Mouse (Mus musculus) urinary bladder, postnatal 14 days (tissue): Measurements from ENCODE around the gene Tlx2.

Source experiments
- DNase-seq: peaks from one replicate; pipeline ENCODE4 v3.0.0; 2021; ENCODE audit warnings: low spot score

The Tlx2 gene

DNA sequence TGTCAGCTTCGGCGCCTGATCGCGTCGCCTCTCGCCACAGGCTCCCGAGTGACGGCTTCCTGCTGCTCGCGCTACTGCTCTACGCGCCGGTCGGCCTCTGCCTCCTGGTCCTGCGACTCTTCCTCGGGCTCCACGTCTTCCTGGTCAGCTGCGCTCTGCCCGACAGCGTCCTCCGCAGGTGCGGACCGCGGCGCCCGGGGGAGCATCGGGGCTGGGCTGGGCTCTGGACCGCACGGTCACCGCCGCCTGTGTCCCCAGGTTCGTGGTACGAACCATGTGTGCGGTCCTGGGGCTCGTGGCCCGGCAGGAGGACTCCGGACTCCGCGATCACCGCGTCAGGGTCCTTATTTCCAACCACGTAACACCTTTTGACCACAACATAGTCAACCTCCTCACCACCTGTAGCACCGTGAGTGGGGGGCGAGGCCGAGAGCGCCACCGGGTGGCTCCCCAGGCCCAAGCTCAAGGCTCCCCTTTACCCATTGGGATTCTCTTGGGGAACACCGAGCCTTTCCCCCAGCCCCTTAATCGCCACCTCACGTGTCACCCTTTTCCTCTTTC lies 15.1 kb downstream of the Tlx2 start, which contains the start of gene Htra2:
Gene Htra2 (minus strand): TSS at position 403 of the 561 bp plus-strand sequence.
- peak; percentile 35 for DNase-seq

DNA sequence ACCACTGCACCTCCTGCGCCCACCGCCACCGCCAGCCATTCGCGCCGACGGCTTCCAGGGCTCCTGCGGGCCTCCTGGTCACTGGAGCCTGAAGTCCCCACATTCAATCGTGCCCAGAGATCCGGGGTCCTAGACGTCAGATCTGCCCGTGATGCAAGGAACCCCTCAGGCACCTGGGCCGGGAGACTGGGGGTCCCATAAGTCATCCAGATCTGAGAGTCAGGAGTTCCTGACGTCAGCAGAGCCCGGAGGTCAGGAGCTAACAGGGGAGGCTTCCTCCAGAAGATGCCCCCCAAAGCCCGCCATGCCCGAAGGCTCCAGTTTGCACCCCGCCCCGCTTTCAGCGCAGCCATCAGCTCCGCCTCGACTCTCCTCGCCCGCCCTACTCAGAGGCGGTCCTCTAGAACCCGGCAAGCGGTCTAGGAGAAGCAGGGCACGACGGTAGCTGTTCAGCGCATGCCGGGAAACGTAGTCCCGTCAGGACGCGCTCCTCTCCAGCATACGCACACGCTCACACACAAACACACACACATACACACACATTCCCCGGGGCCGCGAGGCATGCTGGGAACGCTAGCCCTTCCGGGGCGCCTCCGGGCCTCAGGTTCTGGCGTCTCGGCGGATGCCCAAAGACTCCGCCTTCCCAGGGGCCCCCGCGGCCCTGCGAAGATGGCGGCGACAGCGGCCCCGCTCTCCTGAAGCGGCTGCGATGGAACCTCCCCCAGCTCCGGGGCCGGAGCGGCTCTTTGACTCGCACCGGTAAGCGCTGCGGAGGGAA lies 15.8 kb downstream of the Tlx2 start, which contains the start of gene Aup1:
Gene Aup1 (plus strand): TSS at position 448 of the 778 bp plus-strand sequence.
- peak; percentile 96 for DNase-seq

DNA sequence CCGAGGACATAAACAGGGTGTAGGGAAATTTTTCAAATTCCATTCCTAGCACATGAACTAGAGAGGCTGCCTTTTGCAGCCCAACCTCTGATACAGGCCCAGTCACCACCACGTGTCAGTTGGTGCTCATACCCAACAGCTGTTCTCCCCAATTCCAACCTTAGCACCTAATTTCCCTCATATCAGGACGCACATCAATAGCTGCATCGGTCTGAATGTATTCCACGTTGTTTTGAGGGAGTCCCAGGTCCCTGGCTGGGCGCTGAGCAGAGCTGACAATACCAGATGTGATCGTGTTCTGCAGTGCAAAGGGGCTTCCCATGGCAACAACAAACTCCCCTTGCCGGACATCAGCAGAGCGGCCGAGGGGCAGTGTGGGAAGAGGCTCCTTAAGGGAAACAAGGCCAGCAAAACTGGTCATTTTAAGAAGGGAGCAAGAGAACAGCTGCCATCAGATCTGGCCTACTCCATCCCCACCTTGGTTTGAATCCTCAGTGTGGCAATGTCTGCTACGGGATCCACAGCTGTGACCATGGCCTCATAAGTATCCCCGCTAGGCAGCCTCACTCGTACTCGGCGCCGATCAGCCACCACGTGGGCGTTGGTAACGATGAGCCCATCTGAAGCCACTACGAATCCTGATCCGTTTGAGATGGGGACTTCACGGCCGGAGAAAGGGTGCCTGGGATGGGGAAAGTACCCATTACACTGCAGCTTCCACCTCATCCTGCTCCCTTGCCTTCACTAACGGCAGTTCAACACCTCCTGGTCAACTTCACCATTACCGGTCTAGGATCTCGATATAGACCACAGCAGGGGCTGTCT lies 16.7 kb downstream of the Tlx2 start:
- no peak for DNase-seq

GRCm38 (mm10) chr6:83049367-83049766 lies 20.7 kb downstream of the Tlx2 start:
- no peak for DNase-seq

- no peak for DNase-seq
Observed at GRCm38 (mm10) chr6:83044742-83045141, 25.4 kb downstream of the Tlx2 start.

- DNase-seq = no peak
Observed at GRCm38 (mm10) chr6:83043993-83044392, 26.1 kb downstream of the Tlx2 start.

DNA sequence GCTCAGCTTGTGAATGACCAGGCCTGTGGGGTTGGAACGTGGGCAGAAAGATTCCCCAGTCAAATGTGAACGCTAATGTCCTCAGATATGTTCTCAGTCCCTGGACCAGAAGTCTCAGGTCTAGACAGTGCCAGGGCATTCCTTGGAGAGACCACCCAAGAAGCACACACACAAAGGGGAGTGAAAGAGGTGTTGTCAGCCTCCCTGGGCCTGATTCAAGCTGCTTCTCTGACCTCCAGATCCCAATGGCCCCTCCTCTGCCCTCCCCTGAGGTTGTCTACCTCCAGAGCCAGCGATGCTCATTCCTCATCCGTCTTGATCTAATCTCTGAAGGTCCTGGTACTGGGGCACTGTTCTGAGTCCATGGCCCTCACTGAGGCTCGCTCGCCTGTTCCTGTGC lies 26.5 kb downstream of the Tlx2 start:
- DNase-seq = no peak

GRCm38 (mm10) chr6:83040601-83041000 lies 29.5 kb downstream of the Tlx2 start:
- DNase-seq = no peak

DNA sequence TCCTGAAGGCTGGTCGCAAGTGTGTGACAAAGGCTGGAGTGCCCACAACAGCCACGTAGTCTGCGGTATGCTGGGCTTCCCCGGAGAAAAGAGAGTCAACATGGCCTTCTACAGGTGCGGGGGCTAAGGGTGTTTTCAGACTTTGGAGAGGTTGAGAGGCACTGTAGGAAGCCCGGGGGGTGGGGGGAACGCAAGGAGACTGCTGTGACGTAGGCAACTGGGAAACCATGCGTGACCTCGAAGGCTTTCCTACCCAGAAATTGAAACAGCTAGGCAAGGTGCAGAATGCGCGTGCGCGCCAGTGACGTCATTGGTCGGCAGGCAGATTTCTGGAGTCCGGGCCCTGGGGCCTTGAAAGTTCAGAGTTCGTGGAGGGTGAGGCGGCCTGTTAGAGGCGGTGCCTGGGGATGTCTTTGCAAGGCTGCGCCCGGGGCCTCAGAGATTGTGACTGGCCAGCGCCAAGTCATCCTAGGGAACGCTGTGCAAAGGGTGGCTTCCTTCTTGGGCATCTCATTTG lies 31.5 kb downstream of the Tlx2 start:
- peak; percentile 86 for DNase-seq

- DNase-seq = no peak
Observed at GRCm38 (mm10) chr6:83037188-83037587, 32.9 kb downstream of the Tlx2 start.

DNA sequence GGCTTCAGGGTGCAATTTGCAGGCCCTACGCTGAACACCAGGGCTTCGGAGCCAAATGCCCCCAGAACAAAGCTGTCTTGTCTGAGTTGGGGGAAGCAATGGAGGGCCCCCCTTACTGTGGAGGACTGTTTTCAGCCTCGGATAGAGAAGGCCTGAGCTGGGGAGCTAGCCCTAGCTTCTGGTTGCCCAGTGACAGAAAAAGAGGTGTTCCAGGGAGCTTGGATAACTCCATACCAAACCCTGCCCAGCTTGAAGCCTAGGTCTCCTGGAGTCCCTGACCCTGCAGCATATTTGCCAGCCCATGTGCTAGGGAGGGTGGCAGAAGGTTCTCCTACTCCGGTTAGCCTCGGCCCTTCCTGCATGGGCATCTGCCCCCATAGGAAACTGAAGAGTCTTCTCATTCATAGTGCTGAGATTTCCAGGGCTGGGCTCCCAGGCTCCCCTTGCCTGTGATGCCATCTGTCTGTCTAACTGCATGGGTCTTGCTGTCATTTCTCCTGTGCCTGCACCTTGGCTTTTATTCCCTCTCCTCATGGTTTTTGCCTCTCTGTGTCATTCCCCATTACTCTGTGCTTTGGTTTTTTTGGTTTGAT lies 35.5 kb downstream of the Tlx2 start:
- DNase-seq = no peak

DNA sequence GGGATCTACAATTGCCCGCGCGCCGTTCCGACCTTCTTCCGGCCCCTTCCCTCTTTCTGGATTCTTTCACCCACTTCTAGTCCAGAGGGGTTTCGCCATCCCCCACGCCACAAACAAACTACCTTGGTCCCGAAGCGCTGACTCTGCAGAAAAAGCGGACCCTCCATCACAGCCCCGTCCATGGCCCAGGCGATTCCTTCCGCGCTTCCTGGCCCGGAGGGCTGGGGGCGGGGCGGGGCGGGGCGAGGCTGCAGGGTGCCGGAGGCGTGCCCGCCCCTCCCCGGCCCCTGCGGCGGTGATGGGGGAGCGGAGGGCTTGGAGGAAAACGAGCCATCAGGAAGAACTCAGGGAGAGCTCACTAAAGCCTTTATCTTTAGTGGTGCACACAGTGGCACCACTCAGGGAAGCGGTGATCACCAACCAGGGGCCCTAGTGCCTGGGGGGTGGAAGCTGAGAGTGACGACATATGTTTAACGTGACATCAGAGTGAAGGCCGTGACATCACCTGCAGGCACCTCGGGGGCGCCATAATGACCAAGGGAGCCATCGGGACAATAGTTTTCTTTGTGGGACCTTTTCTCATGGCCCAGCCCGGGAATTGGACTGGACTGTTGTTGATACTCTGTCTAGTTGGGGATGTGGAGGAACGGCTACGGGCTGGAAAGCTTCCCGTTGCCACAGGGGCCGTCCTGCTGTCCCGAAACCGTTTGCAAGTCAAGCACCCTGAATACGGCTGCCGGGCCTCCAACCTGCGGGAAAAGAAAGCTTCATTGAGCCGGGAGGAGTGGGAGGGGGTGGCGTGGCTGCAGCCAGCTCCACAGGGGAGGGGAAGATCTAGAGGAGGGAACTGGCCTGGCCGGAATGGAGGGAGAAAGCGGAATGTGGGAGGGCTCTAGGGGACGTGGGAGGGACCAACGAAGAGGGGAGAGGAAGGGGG lies 36.6 kb downstream of the Tlx2 start, which contains the start of the genes Dok1 and Loxl3:
Gene Dok1 (minus strand): TSS at position 223 of the 937 bp plus-strand sequence.
Gene Loxl3 (plus strand): TSS at position 925 of the 937 bp plus-strand sequence.
- DNase-seq = peak; percentile 80

DNA sequence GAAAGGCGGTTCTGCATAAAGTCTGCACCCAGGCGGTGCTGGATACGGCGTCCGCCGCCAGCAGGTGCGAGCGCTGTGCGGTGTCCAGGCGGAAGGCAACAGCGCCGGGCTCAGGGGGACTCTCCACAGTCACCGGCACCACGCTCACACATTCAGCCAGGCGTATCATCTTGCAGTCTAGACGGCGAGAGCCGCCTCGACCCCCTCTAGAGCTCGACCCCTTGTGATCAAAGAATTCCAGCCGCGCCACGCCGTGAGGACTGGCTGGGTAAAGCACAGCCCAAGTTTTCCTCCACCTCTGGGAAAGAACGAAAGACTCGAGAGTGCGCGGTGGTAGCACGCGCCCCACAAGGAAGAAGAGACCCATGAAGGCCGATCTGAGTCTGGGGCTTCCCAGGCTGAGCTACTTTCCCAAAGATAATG lies 37.3 kb downstream of the Tlx2 start:
- DNase-seq = peak; percentile 50

DNA sequence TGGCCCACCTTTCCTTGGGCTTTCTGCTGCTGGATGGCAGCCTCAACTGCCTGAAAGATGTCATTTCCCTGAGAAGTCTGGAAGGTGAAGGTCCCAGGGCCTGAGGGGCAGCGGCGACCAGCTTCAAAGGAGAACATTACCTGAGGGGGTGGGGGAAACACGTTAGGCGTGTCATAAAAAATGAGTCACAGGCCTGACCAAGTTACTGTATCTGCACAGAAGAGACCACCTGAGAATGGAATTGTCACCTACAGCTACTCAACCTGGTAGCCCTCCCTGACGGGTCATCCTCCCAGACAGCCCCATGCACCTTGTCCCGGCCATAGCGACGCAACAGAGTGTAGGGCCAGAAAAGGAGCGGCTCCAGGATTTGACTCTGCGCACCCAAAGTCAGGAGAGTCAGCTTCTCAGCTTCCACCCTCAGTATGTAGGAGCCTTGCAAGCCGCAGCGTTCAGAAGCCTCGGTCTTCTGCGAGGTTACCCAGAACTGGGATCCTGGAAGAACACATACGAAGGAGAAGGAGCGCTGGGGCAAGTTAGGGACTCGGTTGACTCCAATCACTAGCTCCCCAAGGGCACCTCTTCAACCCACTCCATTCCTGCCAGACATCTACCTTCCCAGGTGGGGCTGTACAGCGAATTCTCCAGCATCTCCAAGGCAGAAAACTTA lies 38.0 kb downstream of the Tlx2 start:
- no peak for DNase-seq

GRCm38 (mm10) chr6:83031111-83031510 lies 39.0 kb downstream of the Tlx2 start:
- no peak for DNase-seq

DNA sequence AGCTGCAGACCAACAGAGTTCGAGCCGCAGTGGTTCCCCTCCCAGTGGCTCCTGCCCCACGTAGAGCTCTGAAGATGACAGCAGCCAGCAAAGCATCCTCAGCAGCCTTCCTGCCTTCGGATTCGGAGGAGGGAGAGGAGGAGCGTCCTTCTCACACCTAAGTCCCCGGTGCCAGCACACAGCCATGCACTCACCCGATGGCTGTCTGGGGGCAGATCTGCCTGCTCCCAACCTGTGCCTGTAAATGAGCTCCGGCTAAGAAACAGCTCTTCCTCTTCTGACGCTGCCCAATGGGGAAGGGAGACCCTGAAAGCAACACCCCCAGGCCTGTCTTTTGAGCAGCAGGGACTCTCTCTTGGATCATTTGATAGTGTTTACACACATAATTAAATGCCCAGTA lies 40.3 kb downstream of the Tlx2 start:
- DNase-seq = no peak

DNA sequence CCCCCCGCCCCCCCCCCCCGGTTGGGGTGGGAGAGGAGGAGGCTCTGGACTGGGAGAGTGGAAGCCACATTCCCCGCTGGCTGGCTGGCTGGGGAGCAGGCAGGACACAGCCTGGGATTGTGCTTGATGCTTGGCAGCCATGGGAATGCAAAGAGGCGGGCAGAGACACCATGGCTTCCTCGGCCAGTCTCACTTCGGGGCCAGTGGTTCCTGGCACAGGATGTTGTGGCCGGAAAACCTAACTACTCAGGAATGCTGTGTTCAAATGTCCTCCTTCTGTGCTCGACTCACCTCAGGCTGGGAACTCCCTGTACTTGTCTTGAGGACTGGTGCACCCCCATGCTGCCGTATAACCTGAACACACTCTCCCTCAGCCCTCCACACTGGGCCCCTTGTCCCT lies 42.4 kb downstream of the Tlx2 start:
- DNase-seq = no peak

DNA sequence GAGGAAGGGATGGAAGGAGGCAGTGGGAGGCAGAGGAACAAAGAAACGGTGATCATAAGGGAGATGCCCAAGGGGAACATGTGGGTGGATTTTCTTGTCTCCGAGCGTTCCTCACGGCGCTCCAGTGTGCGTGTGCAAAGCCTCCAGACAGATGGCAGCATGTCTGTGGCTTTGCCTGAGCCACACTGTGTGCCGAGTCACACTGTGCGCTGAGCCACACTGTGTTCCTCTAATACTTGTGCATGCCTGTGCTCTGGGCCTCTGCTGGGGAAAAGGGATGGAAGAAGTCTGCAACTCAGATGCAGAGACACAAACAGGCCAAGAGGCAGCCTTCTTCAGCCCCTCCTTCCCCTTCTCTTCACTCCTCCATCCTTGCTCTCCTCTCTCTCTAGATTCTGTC lies 42.8 kb downstream of the Tlx2 start:
- DNase-seq = no peak

DNA sequence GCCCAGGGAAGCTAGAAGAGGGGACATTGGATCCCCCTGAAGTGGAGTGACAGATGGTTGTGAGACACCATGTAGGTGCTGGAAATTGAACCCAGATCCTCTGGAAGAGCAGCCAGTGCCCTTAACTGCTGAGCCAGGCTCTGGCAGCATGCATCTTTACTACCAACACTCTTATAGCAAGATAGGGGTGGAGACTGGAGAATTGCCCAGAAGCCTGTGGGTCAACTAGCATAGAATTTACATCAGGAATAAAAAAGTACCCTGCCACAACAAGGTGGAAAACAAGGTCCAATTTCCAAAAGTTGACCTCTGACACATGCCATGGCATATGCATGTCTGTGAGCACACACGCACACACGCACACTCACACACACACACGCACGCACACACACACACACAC lies 44.9 kb downstream of the Tlx2 start:
- no peak for DNase-seq

GRCm38 (mm10) chr6:83024421-83024820 lies 45.7 kb downstream of the Tlx2 start:
- no peak for DNase-seq
